Mouse (Mus musculus) splenic B cell, adult 2 months (primary cell): ENCODE data around the gene Psmg4.

Source experiments
- DNase-seq: peaks from one replicate; pipeline ENCODE4 v3.0.0-alpha.2; 2011; ENCODE audit warnings: low read depth, low spot score
- H3K27me3 ChIP-seq: 2 replicates; pipeline ENCODE4 v1.6.1; 2012; ENCODE audit warnings: mild to moderate bottlenecking, low read length, moderate library complexity, mixed read lengths; ENCODE audit not compliant: control insufficient read depth, poor library complexity, insufficient read depth, severe bottlenecking
- H3K36me3 ChIP-seq: 2 replicates; pipeline ENCODE4 v1.6.1; 2012; ENCODE audit warnings: mild to moderate bottlenecking, low read length, moderate library complexity, mixed read lengths; ENCODE audit not compliant: control insufficient read depth, poor library complexity, insufficient read depth, severe bottlenecking

Gene Psmg4

DNA sequence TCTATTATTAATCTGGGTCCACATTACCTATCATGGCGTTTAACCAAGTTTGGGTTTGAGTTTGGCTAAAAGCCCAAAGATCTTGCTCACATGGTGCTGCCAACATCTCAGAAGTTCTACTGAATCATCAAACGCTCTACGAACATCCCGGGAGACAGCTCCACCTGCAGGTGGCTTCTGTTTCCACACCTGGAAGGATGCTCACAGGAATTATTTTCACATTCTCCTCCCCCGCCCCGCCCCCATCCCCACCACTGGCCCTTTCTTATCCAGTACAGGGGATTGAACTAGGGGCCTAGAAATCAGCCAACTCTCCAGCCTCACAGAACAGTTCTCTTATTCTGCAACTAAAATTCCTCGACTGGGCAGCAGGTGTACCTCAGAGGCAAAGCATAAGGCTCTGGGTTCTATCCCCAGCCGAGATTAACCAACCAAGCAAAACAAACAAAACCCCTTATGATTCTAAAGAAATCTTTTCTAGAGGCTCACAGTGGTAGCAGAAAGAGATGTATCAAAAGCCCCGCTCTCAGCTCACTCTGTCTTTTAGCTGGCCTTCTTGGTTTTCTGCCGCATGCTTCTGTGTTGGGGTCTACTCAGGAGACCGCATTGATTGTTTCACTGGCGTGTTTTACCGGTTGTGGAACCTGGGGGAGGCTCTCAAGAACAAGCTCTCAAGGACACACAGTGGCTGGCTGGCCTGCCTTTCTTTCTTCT is 8.4 kb upstream of the Psmg4 start:
- 0 out of 2 replicates have a peak, but pooled peaks cover 2% of the 10 kb centered on the region for H3K27me3 ChIP-seq
- peak; percentile 82 for DNase-seq
- no peaks in the 10 kb centered on the region for H3K36me3 ChIP-seq

DNA sequence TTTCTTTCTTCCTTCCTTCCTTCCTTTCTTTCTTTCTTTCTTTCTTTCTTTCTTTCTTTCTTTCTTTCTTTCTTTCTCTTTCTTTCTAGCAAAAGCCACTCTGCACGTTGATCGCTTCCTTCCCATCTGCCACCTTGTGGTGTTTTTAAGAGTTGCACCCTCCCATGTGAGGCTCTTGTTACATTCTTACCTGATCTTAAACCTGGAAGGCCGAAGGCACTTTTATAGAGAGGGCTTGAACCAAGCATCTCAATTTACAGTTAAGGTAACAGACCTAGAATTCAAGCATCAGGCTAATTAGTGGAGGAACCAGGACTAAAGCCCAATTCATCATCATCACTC is 7.9 kb upstream of the Psmg4 start:
- Histone ChIP-seq H3K36me3 (no peaks in the 10 kb centered on the region), H3K27me3 (0 out of 2 replicates have a peak, but pooled peaks cover 2% of the 10 kb centered on the region)
- peak; percentile 81 for DNase-seq

DNA sequence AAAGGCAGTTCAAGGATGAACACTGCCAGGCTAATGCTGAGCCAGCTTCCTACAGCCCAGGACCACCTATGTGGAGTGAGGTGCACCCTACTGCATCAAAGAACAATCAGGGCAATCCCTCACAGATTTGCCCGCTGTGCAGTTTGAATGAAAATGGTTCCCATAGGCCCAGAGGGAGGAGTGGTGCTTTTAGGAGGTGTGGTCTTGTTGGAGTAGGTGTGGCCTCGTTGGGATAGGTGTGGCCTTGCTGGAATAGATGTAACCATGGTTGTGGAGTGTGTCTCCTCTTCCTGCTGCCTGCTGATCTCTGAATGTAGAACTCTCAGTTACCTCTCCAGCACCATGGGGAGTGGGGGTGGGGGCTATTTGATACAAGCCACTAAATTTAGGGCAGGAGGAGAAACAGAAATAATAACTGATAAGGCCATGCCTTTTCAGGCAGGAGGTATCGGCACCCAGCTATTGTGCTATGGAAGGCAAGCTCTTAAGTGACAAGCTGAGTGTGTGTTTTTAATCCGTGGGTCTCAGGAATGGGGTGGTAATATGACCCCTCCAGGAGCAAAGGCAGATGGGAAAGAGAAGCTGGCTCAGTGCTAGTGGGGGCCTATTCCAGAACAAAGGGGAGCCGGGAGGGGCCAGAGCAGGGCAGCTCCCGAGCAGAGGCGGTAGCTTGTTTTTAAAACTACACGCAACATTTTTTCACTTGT is 6.5 kb upstream of the Psmg4 start:
- DNase-seq: peak; percentile 16
- Histone ChIP-seq H3K27me3 (0 out of 2 replicates have a peak, but pooled peaks cover 2% of the 10 kb centered on the region), H3K36me3 (no peaks in the 10 kb centered on the region)

DNA sequence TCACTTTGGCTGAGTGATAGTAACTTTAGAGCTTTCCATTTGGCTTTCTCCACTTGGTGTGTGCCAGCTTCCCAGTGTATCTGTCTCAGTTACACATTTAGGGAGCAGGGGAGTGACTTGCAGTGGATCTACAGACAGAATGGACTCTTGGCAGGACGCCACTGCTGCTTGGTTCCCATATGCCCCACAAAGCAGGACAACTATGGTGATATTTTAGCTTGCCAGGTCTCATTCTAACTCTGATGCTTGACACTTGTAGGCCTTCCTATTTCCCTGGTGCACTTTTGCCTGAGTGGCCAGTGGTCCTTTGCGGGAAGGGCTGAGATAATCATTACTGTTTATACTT is 6.0 kb upstream of the Psmg4 start:
- no peak for DNase-seq
- H3K27me3 ChIP-seq: 0 out of 2 replicates have a peak, but pooled peaks cover 2% of the 10 kb centered on the region
- no peaks in the 10 kb centered on the region for H3K36me3 ChIP-seq

DNA sequence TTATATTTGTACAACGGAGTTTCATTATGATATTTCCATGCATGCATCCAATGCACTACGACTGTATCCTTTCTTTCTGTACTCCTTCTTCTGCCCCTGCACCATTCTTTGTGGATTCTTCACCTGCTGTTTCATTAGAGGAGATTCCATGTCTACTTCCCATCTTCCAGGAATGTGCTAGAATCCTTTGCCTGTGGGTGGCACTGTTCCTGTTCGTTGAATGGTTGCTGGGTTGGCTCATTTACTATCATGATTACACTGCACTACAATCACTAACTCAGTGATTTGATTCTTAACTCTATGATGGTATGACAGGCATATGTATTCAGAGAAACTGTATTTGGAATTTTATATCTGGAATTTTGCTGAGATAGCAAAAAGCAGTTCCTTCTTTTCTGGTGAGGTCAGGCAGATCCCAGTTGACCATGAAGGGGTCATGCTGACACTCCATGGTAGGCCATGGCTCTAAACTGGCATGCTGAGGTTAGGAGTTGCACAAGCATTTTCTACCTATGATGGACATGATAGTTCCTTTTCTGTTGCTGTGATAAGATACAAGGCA is 5.1 kb upstream of the Psmg4 start:
- 0 out of 2 replicates have a peak, but pooled peaks cover 2% of the 10 kb centered on the region for H3K27me3 ChIP-seq
- no peaks in the 10 kb centered on the region for H3K36me3 ChIP-seq
- no peak for DNase-seq

DNA sequence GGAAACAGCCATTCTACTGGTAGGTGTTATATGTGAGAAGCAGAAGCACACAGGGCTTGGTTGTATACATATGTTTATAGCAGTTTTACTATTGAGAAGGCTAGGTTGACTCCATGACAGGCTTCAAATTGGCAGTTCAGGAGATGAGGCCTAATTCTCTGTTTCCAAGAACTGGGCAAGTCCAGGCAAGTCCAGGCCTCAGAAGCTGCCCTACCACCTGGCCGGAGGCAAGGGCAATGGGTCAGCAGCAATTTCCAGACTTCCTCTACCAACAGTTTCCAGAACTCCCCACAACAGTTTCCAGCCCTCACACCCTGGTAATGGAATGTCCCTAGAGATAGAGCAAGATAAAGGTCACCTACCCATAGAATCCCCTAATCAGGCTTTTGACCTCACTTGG is 2.8 kb upstream of the Psmg4 start:
- no peaks in the 10 kb centered on the region for H3K36me3 ChIP-seq
- H3K27me3 ChIP-seq: no peaks in the 10 kb centered on the region

DNA sequence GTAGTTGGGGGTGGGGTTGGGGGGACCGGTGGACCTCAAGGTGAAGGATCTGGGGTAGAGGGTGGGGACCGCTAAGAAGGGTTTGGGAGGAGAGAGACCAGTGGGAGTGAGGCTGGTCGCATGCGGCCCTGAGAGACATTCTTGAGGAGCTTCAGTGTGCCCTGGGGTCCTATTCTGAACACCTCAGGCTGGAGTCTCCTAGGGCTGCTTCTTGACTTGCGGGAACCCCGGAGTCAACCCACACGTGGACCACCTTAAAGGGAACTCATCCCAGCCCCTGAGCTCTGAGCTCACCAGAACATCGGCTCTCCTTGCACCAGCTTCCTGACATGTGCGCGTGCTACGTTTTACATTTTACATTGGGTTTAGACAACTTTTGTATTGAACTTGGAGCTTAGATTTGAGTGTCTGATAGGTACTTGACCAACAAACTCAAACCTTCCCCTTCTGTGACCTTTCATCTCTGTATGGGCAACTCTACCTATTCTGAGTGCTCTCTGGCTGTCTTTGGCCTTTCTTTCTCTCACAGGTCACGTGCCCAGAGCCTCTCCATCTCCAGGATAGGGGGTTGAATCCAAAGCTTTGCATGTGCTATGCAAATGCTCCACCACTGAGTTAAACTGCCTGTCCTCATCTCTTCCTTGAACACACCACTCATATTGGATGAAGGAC is 676 bp downstream of the Psmg4 start:
- Histone ChIP-seq H3K36me3 (peaks cover 5% of the 10 kb centered on the region), H3K27me3 (no peaks in the 10 kb centered on the region)
- peak; percentile 15 for DNase-seq

More for the DNA sequence above, 2.8 kb upstream of the Psmg4 start:
- no peak for DNase-seq

DNA sequence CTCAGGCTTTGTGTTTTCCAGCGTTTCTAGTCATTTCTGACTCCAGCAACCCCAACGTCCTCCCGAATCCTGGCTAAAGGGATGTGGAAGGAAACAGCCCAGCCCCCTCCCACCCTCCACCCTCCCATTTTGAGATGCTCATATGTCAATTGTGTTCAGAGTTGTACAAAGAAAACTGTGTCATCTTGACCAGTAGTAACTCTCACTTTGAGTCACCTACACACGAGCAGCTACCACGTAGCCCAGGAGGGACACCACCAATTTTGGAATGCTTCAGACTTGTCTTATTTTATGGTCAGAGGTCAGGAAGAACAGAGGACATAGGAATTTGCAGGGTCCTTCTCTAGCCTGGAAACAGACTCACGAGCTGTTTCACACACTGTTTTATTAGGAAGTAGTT is 11.3 kb downstream of the Psmg4 start:
- DNase-seq: no peak
- Histone ChIP-seq H3K27me3 (no peaks in the 10 kb centered on the region), H3K36me3 (no peaks in the 10 kb centered on the region; the same call in 1 of the 2 replicates)

DNA sequence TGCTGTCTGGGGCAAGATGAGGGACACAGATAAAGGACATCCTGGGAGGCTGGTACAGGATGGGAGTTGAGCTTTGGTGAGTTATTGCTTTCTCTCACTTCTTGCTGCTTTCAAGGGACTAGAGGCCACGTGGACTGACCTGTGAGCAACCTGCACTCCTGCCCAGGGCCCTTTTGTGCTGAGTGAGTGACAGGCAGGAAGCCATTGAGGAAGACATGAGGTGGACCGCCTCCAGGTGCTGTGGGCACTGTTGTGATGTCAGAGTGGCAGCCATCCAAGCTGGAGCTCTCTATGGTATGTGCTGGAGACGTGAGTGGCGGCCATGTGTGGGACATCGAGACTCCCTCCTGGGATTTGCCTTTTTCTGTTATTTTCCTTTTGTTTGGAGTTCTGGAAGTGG is 18.9 kb downstream of the Psmg4 start:
- H3K36me3 ChIP-seq: no peaks in the 10 kb centered on the region
- no peaks in the 10 kb centered on the region for H3K27me3 ChIP-seq
- no peak for DNase-seq

DNA sequence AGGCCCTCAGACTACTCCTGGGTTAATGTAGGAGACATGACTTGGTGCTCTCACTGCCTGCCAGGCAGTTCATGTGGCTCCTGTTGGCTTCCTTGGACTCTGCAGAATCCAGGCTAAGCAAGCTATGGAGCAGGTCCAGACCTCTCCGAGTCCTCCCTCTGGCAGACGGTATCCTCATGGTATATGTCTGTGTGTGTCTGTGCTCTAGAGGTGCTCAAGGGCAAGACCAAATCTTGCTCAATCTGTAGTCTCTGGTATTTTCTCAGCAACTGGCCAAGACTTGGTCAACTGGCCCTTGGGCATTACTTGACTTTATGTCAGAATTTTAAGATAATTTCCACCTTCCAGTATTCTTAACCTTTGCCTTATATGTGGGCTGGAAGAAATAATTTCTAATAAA is 22.6 kb downstream of the Psmg4 start:
- H3K36me3 ChIP-seq: no peaks in the 10 kb centered on the region
- DNase-seq: no peak

DNA sequence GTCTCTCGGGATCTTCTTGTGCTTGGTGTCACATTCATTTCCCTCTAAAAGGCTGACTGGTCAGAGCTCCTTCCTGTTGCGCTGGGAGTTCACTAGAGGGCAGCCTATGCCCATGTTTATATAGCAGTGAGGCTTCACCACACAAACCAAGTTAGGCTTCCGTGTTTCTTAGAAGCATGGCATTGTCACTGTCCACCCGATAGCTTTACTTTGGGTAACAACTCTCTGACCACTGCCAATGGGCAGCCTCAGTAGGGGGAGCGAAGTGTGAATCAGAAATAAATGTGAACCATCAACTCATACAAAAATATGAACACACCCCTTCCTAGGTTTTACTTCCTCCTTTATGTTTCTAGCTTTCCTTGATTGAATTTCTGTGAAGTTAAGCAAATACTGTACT is 24.8 kb downstream of the Psmg4 start:
- no peaks in the 10 kb centered on the region for H3K36me3 ChIP-seq
- H3K27me3 ChIP-seq: no peaks in the 10 kb centered on the region
- peak; percentile 76 for DNase-seq

More for the DNA sequence above, 22.6 kb downstream of the Psmg4 start:
- no peaks in the 10 kb centered on the region for H3K27me3 ChIP-seq

DNA sequence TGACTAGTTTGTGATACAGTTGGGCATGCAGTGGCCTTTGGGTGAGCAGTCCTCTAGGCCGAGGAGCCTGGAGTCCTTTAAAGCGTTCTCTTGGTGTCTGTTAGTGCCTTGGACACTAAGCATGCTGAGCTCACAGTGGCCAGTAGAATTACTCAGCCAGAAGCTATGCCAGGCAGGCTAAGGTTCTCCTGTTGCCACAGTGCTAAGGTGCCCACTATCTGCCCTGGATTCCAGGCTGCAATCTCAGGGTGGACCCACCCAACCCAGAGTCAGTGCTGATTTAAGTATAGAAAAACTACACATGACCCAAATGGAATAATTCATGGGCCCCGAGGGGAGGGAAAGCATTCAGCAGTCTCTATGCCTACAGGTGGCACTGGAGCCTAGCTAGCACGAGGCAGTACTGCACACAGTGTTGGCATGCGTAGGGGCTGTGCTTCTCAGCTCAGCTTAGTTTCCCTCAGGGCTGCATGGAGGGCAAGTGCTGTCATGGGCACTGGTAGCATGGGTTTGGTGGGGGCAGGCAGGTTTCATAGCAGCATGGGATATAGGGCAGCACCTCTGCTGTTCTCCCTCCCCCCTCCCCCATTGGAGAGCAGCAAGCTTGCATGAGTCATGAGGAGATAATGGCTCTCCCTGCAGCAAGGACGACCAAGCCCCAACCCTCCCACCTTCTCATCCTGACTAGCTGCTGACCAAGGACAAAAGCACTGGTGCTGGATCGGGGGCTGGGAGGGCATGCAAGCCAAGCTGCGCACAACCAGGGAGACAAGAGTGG is 29.8 kb downstream of the Psmg4 start:
- no peak for DNase-seq
- Histone ChIP-seq H3K36me3 (no peaks in the 10 kb centered on the region), H3K27me3 (no peaks in the 10 kb centered on the region)

DNA sequence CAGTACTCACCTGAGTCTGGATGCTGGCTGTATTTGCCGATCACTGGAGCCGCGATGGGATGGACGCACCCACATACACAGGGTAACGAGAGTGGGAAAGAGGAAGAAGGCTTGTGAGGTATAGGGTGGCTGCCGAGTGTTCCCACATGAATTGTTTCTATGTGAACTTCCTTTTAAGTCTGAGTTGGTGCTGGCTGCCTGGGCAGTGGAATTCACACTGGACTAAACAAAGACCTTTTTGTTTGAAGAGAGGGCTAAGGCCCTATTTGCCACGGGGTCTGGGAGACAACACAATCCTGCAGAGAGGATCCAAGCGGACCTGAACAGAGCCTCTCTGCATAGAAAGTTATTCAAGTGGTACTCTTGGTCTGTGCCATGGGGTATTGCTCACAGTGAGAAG is 30.6 kb downstream of the Psmg4 start:
- no peaks in the 10 kb centered on the region for H3K36me3 ChIP-seq
- no peak for DNase-seq

DNA sequence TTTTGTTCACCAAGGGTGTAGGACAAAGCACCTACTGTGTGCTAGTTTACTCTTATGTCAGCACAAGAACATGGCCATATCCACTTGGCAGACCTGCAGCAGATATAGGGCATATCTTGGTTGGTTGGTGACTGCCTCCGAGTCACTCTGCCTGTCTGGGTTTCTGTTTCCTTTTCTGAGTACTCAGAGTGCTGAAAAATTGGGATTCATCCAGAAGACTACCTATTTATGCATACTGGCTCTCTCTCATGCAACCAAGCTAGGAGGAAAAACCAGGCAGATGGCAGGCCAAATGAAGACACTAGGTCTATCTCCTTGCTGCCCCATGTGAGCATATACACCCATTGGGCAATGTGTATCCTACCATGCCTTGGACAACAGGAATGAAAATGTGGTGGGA is 32.9 kb downstream of the Psmg4 start:
- H3K27me3 ChIP-seq: no peaks in the 10 kb centered on the region
- no peak for DNase-seq
- H3K36me3 ChIP-seq: no peaks in the 10 kb centered on the region

More for the DNA sequence above, 30.6 kb downstream of the Psmg4 start:
- H3K27me3 ChIP-seq: no peaks in the 10 kb centered on the region
